Mouse (Mus musculus) embryo, embryonic 11 days (tissue): ENCODE results near the gene Nalcn.
"Not testable (repeated sequence)": the region's sequence is repeated elsewhere in the genome, so short reads cannot be mapped to it uniquely, and the experiment has no call there.

Experiments used
- DNase-seq: peaks from one replicate; pipeline ENCODE4 v3.0.0-alpha.2; 2015

The Nalcn gene

DNA sequence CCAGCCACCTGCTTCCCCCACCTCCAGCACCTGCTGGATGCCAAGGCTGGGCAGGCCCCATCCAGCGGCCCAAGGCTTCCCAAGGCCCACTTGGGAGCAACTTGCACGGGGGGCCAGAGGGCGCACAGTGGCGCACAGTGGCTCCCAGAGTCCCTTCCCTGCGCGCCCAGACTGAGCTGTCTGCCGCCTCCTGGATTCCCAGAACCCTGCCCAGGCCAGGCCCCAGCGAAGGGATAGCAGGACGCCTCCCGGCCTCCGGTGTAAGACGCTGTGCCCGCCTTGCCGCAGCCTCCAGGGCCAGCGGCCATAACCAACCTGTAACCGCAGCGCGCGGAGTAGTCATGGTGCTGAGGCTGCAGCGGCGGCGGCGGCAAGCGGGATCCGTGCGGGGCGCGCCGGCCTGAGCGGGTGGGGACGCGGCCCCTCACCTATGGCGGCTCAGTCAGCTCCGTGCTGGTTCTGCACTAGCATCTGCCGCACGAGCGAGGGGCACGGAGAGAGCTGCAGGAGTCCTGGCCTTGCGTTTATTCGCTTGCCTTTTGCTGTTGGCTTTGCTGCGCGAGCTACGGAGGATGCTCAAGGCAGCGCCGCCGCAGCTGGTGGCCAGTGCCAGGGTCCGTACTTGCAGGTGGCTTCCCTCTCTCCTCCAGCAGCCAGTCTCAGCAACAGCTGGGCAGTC lies at the start of gene Nalcn:
Gene Nalcn, minus strand, starts transcription at position 644 of the 679 bp plus-strand sequence.
- peak; percentile 70 for DNase-seq

DNA sequence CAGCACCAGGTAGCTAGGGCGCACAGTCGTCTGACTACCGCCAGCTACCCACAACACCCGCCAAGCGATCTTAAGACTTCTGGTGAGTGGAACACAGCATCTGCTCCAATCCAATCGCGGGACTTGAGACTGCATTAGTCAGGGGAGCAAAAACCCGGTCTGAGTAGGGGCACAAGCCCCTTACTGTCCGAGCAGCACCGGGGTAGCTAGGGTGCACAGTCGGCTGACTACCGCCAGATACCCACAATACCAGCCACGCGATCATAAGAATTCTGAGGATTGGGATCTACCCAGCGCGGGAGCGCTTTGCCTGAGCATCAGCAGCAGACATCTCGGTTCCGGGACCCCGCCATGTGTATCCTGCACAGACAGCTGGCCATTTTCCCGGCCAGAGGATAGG lies 44.1 kb upstream of the Nalcn start:
- not testable (repeated sequence) for DNase-seq

DNA sequence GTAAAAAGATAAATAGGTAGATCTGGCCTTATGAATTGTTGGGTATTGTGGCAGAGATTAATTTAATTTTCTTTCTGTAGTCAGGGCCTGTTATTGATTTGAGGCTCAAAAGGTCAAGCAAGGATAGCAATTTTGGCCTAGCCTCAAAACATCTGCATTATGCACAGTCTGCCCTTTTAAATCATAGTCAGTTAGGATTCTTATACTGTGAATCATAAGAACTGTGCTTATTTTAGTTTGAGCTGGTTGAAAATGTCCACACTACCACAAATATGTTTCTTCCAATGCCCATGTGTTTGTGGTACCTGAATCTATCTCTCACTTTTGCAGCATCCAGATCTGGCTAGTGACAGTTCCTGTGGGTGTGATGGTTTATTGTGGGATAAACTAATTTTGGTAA lies 37.5 kb upstream of the Nalcn start:
- no peak for DNase-seq

DNA sequence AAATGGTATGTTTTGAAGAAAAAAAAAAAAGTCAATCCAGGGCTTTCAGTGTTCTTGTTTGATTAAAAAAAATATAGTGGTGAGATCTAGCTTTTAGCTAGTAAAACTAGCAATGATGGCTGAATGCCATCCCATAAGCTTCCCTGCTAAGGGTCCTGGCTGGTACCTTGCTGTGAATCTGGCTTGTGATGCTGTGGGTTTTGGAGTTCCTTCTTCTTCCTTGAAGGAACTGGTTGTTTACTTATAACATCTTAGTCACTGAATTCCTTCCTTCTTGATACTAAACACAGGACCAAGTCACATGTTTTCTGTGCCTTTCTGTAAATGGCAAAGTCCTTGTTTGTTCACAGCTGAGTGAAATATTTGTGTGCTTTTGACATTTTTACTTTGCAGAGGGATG lies 36.3 kb upstream of the Nalcn start:
- no peak for DNase-seq

DNA sequence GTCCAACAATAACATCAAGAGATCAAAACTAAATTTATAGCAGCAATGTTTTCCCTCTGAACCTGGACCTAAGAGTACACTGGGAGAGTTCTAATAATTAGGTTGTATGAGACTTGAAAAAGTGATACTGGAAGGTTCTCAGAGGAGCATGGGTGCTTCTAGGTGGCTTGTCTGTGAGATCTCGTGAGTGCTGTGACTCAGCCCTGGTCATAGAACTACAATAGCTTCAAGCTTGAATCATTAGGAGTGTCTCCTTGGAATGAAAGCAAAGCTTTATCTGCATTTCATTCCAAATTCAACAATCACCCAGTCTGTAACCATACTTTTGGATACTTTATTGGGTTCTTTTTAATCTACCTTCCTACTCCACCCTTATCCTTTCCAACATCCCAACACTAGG lies 35.4 kb upstream of the Nalcn start:
- DNase-seq: no peak

DNA sequence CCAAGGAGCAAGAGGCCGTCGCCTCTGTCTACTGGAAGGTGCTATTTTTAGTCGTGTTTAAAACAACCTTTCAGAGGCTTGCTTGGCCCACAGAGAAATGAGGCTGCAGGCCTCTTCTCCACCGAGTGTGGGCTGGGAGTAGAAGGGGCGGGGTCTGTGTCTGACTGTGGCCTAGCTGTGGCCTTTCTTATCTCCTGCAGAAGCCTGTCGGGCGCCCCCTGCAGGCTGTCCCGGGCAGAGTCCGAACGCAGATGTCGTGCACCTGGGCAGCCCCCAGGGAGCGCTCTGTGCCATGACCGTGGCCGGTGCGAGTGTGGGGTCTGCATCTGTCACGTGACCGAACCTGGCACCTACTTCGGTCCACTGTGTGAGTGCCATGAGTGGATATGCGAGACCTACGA lies 34.1 kb upstream of the Nalcn start:
- DNase-seq: peak; percentile 67

DNA sequence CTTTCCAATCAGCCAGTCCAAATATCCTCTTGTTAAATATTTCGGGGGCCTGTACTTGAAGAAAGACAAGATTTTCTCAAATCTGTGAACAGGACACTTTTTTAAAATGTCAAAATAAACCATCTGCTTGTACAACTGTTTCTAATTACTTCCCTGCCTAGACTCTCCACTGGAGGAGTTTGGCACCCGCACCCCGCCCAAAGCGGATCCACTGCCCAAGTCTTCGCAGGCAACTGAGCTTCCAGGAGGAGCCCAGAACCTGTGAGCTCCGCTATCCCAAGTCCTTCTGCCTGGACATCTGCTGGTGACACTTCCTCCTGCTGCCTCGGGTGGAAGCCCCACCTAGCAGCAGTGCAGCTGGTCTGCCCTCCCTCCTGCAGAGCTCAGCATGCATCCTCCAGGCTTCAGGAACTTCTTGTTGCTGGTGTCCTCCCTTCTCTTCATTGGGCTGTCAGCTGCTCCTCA lies 33.0 kb upstream of the Nalcn start, which contains the start of gene Itgbl1:
Gene Itgbl1, plus strand, starts transcription at position 51 of the 465 bp plus-strand sequence.
- peak; percentile 48 for DNase-seq

DNA sequence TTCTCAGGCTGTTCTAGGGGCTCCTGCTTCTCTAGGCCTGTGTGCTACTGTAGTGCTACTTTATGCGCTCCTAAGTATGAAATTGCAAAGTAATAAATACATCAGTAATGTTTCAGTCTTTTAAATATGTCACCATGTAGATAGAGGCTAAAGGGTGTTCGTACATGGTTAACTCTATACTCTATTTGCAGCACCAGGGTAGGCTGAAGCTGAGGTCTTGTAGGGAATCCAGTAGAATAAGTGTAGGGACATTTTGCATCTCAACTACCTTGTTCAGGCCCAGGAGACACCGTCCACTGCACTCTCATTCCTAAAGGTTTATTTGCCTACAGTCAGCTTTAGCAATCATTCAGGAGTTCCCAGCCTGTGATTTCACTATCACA lies 227 bp upstream of the Nalcn start:
- DNase-seq: no peak

DNA sequence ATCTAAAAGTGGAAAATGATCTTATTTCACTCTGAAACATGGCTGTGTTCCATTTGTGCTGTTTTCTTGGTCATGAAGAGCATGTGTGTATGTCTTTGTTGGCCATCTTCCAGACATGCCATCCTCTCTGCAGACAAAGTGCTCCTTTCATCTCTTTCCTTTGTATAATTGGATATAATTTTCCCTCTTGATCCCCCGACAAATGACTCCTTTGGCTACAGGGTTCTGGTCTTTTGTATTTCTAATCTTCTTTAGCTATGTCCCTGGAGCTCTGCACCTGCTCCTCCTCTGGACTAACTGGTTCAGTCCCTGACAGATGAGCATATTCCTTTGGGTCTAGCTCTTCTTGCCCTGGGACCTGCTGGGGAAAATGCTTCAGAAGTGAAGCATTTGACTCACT lies 4.0 kb downstream of the Nalcn start:
- DNase-seq: no peak

DNA sequence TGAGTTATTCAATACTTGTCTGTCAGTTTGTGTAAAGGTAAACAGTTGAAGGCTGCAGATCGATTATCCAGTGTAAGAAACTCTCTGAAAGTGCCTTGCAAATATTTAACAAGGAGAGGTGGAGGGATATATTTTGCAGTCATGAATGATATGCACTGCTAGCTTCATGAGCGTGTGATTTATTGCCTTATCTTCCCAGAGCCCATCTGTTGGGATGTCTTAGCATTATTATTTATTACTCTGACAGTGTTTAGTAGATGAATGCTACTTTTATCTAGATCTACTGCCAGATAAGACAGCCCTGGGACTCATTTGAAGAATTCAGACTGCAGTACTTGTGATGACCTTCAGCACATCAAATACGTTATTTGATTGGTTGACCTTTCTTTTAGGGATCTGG lies 31.7 kb downstream of the Nalcn start:
- no peak for DNase-seq

DNA sequence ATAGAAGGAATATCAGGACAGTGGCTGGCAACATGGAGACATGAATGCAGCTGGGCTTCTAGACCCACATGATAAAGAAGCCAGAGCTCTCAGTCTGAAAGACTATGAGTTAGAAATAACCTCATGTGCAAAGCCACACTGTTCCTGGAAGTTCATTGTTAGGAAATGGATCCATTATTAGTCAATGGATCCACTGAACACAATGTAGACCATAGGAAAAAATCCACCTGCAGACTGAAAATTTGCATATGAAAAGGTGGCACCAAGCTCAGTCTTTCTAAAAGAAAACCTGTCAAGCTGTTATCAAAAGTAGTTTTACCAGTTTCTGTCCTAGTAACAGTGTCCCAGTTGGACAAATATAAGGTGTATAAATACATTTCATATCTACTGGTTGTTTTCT lies 39.5 kb downstream of the Nalcn start:
- DNase-seq: no peak

DNA sequence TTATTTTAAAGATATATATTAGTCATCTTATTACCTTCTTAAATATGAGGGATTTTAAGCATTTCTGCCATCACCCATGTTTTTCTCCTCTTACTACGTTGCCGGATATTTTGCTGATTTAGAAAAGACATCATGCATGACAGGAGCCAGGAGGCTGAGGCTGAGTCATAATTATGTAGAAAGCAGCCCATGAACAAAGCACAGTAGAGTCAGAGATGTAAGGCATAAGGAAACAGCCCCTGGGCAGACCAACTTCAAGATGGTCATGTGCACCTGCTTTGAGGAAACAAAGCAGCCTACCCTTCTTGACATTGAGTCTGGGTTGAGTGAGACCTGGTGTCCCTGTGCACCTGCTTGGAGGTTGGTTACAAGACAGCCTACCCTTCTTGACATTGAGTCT lies 44.5 kb downstream of the Nalcn start:
- DNase-seq: no peak

DNA sequence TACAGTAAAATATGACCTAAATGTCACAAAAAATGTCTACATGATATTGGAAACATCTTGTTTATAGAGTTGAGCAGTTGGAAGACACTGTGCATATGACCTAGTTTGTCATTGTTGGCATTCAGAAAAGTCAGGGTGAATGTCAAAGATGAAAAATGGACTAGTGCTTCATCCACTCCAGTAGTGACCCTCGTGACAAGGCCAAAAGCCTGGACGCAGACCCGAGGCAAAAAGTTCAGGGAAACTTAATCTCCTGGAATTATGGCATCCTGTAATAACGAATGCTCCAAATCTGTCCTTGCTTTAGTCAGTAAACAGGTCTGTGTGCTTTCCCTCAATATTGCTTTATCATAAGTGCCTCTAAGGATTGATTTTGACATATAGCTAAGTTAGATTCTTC lies 51.6 kb downstream of the Nalcn start:
- DNase-seq: no peak

DNA sequence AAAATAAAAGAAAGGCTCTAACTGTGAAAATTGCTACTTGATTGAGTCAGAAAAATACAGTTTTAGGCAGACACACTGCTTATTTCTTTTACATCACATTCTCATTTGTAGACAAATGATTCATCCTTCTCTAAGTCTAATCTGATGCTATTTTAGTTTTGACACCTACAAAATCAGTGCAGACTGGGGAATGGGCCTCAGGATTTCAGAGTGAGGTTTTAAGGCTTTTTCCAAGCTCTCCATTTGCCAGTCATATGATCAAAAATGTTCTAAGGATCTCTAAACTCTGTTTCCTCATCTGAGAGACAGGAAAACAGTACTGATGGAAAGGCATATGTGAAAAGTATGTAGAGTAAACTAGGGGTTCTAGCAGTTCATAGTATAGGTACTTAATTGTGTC lies 52.0 kb downstream of the Nalcn start:
- no peak for DNase-seq

DNA sequence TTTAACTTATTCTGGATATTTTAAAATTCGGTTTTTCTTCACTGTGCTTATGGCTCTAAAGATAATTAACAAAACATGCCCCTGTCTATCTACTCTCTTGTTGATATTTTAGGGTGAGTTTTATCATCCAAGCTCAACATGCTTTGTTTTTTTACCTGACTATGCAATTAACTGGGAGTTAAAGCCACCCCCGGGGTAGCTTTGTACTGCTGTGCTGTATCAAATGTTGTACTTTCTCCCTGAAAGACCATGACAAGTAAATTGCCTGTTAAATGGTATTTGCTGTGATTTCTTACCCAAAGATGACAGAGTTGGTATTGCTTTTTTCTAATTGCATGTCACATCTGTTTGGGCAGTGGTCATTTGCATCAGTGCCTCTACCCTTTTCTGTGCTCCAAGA lies 60.3 kb downstream of the Nalcn start:
- no peak for DNase-seq

DNA sequence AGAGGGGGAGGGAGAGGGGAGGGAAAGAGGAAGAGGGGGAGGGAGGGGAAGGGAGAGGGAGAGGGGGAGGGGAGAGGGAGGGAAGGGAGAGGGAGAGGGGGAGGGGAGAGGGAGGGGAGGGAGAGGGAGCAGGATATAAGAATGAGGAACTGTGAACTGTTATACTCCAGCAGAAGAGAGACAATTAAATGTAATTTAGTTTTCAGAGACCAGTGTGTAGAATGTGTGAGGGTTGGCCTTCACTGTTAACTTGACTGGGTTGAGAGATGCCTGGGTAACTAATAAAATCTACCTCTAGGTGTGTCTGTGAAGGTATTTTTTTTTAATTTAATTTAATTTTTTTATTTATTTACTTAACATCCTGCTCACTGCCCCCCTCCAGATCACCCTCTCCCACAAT lies 71.4 kb downstream of the Nalcn start:
- DNase-seq: peak; percentile 7

DNA sequence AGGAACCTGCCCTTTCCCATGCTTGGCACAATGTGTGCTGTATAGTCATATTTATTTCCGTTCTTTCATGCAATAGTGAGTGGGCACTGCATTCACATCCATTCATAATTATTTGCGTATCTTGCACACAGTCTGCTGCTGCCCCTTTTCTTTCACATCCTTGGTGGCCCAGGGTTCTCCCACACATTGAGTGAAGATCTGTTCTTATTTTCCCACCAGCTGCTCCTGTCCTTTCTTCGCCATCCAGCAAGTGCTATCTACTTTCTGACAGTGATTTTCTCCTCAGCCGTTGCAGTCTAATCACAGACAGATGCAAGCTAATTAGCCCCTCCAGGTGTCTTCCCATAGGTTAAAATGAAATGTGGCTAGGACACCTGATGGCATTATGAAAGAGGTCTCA lies 72.0 kb downstream of the Nalcn start:
- DNase-seq: no peak

DNA sequence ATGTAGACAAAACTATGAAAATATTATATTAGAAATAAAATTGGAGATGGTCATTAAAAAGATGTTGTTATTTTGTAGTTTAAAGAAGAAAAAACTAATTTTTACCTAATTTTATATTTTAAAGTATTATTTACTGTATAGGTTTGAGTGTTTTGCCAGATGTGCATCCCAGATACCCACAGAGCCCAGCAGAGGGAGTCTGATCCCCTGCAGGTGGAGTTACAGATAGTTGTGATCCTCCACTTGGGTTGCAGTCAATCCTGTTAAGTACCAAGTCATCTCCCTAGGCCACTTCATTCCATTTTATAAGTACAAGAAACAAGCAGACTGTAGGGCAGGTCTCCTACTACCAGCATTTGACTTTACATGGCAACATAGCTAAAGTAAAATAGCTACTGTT lies 84.6 kb downstream of the Nalcn start:
- DNase-seq: peak; percentile 22

DNA sequence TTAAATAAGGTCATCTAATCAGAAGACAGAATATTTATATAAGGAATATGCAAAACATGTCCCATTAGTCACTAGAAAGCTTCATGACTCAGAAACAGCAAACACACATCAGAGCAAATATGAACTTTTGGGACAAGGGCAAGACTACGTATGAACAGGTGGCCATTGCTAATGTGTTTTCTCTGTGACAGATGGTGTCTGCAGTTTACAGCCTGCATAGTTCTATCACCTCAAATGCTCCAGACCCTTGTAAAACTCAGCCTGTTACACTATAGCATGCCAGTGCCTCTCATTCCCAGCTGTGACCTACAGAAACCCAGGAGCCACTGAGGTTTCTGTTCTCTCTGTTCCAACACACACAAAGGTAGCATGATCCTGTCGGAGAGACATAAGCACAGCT lies 91.3 kb downstream of the Nalcn start:
- no peak for DNase-seq

DNA sequence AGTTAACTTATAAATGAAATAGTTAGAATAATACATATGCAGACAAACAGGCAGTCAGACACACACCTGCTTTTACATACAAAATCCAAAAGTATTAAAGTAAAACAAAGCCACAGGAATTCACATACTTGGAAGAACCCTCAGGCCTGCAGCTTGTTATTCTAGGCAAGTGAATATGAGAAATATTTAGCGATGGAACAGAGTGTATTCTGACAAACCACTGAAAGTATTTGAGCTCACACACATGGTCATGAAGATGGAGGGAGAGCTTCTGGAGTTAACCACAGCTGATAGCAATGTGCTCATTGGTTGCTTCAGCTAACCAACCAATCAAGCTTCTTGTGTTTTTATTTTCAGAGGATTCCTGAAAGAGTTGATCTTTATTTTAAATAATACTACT lies 93.9 kb downstream of the Nalcn start:
- no peak for DNase-seq

DNA sequence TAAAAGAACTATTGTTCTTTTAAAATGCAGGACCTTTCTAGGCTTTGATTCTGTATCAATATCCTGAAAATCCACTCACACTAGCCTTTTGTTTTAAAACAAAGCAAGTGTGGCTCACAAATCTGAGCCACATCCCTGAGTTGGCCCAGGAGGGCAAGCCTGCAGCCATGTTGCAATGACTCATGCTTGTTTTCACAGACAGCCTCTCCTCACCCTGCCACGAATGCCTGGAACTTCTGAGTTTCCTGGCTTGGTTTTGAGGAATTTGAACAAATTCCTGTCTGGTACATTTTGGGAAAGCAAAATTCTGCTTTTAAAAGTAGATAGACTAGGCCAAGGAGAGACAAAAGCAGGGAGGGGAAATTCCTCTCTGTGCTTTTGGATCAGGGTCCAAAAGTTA lies 95.7 kb downstream of the Nalcn start:
- peak; percentile 22 for DNase-seq

DNA sequence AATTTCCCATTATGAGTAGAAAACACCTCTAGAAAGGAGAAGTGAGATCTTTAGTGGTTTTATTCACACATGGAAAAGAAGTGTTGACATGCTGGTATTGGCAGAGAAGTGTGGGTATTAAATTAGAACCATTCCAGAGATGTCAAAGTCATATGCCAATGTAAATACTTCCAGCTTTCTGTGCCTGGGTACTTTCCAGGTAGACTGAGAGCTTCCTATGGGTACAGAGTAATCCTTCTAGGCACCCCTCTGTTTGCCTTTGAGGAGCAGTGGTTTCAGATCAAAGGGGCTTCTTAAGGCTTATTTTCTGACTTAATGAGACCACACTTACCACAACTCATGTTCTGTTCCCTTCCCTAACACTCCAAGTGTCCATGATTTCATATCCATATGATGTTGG lies 97.8 kb downstream of the Nalcn start:
- no peak for DNase-seq

DNA sequence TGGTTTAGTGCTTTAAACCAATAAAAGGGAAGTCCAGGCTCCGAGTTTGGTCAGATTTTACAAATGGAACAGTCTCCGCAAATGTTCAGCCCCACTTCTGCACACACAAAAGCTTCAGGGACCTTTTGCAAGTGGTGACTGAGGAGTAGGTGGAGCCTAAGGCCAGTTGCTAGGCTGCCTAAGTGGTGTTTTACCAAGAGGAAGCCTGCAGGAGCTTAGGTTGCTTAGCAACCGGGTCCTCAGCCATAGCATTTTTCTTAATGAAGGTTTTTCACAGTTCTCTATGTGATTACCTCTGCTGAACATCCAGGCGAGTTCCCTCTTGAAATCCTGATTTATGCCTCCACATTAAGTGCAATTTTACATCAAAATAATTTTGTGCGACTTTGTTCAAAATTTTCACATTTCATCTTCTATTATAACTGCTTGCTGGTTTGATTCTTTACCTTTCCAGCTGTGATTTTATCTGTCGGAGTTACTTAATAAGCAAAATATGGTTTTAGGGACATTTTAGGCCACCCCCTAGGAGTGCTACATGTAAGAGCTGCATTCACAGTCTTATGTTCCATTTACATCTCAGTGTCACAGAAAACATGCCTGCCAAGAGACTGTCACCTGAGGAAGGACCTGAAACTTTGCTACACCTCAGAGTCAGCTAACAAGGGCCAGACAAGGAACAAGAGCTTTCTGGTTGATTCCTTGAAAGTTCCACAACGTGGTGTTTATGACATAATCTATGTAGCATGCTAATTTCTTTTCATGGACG lies 113.4 kb downstream of the Nalcn start:
- peak; percentile 89 for DNase-seq

DNA sequence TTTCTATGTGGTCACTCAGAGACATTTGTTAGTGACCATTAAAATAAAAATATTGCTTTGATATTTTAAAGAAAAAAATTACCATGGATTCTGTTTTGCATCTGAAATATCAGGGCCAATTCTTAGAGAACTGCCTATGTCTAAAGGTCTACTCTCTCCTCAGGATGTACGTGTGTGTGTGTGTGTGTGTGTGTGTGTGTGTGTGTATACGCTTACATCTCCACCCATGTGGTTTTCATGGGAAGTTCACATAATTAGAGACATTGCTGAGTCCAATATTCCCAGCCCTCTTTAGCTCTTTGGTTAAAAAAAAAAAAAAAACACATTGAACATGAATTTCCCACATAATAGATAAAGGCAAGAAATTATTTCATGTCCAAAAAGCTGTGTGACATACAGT lies 114.0 kb downstream of the Nalcn start:
- DNase-seq: peak; percentile 12

DNA sequence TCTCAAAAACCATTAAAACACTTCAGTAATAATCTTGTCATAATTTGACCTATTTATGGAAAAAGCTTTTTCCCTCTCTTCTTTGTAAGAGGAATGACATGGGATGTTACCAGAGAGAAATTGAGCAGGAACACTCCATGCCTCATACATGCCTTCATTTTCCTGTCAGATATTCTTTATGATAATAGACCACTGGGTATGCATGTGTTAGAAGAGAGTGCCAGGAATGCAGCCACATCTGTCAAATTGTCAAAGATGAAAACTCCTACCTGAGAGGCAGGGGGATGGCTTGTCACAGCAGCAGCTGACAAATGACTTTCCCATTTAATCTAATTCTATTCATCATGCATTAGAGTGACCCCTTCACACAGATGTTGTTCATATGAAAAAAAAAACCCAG lies 131.4 kb downstream of the Nalcn start:
- DNase-seq: no peak
